Mouse (Mus musculus): ENCODE results near the gene Olfr112. TPM values are rescaled to one million over a fixed set of nuclear protein-coding genes. Genes with fewer than 3 reads are reported as not detected.
"Not testable (repeated sequence)": the region's sequence is repeated elsewhere in the genome, so short reads cannot be mapped to it uniquely, and the experiment has no call there.

The Olfr112 gene
- not detected in 2 replicates for polyA plus RNA-seq (2015; fragmentation: Nextera tagmentation; extraction: Ambion mirVana)

DNA sequence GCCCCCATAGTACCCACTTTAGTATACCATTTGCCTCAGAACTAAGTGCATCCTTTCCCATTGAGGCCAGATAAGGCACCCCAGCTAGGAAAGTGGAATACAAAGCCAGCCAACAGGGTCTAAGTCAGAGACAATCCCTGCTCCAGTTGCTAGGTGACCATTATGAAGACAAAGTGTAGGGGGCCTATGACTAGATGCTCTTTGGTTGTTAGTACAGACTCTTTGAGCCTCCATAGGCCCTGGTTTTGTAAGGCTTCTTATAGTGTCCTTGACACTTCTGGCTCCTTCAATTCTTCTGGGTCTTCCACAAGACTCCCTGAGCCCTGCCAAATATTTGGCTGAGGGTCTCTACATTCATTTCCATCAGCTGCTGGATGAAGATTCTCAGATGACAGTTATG lies at the start of gene Olfr112:
TSS of gene Olfr112 (minus strand) at position 101 of the 400 bp plus-strand sequence.
- Histone ChIP-seq H3K4me1 (replicated peaks; ENCODE audit: control insufficient read depth, insufficient read depth, low read length) (no peaks in the 10 kb centered on the region), H3K4me2 (ENCODE audit: low read length) (no peak within 1 kb of the TSS), H3K36me3 (ENCODE audit: control insufficient read depth, insufficient read depth) (no peaks in the 10 kb centered on the region), H3K9ac (replicated peaks; ENCODE audit: low read depth, low read length) (no peak within 1 kb of the TSS), H3K9me3 (ENCODE audit: control insufficient read depth, low read length) (no peaks in the 10 kb centered on the region), H3K4me3 (replicated peaks; ENCODE audit: low read length) (no peak within 1 kb of the TSS), H3K27ac (ENCODE audit: low read length) (no peak within 1 kb of the TSS), H3K27me3 (replicated peaks; ENCODE audit: control insufficient read depth, insufficient read depth, low read length) (no peaks in the 10 kb centered on the region)
- no peak for ATAC-seq

DNA sequence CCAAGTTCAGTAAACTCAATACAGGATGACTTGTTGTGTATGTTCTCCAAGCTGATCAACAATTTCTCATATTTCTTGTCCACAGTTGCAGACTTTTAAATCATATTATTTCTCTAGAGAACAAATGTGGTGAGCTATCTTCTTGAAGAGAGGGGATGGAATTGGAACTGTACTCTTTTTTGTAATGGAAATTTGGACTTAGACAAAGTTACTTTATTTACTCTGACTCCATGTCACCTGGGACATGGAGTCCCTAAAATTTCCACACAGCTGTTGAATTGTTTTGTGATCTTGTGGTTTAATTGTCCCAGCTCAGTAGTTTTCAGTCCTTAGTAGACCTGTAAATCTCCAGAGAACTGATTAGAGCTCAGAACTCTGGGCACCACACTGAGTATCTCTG lies 23.4 kb upstream of the Olfr112 start, which contains the start of gene Olfr114:
TSS of gene Olfr114 (minus strand) at position 101 of the 400 bp plus-strand sequence.
- no peak within 1 kb of the TSS for H3K27ac ChIP-seq (ENCODE audit: low read length)

DNA sequence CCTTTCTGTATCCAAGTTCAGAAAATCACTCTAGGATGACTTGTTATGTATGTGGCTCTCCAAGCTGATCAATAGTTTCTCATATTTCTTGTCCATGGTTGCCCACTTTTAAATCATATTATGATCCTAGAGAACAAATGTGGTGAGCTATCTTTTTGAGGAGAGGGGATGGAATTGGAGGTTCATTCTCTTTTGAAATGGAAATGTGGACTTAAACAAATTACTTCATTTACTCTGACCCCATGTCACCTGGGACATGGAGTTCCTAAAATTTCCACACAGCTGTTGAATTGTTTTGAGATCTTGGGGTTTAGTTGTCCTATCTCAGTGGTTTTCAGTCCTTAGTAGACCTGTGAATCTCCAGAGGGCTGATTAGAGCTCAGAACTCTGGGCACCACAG lies 8.3 kb upstream of the Olfr112 start, which contains the start of gene Olfr113:
TSS of gene Olfr113 (minus strand) at position 101 of the 400 bp plus-strand sequence.
- Histone ChIP-seq H3K9ac (replicated peaks; ENCODE audit: low read depth, low read length) (no peak within 1 kb of the TSS), H3K4me2 (ENCODE audit: low read length) (no peak within 1 kb of the TSS)
- ATAC-seq = no peak

More for the DNA sequence above, 23.4 kb upstream of the Olfr112 start, which contains the start of gene Olfr114:
- Histone ChIP-seq H3K27me3 (replicated peaks; ENCODE audit: control insufficient read depth, insufficient read depth, low read length) (no peaks in the 10 kb centered on the region), H3K36me3 (ENCODE audit: control insufficient read depth, insufficient read depth) (no peaks in the 10 kb centered on the region), H3K4me3 (replicated peaks; ENCODE audit: low read length) (no peak within 1 kb of the TSS), H3K4me2 (ENCODE audit: low read length) (no peak within 1 kb of the TSS), H3K4me1 (replicated peaks; ENCODE audit: control insufficient read depth, insufficient read depth, low read length) (no peaks in the 10 kb centered on the region), H3K9ac (replicated peaks; ENCODE audit: low read depth, low read length) (no peak within 1 kb of the TSS), H3K9me3 (ENCODE audit: control insufficient read depth, low read length) (no peaks in the 10 kb centered on the region)
- ATAC-seq = no peak

DNA sequence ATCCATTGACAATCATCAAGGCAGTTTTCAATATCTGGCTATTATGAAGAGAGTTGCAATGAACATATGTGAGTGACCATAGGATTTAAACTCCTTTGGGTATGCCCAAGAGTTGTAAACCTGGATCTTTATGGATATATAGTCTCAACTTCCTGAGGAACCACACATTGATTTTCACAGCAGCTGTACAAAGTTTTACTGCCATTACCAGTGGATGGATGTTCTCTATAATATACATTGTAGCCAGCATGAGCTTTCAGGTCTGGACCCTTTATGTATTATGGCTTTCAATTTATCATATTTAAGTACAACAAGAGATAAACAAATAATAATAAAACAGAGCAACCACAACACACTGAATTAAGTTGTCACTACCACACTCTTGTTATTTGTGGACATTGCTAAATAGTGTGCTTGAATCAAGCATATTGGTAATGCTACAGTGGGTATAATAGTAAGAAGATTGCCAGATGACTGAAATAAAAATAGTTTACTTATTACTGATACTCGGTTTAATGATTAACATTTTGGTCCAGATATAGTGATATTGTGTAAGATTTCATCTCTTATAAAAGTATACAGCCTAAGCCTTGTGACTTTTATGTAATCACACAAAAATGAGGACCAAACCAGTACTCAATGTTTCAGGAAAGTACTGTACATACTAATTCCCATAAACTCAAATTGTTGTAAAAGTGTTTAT lies 10.2 kb downstream of the Olfr112 start:
- Histone ChIP-seq H3K36me3 (ENCODE audit: control insufficient read depth, insufficient read depth) (no peaks in the 10 kb centered on the region), H3K27ac (ENCODE audit: low read length) (no peak overlapping the region), H3K4me2 (ENCODE audit: low read length) (no peak overlapping the region), H3K9me3 (ENCODE audit: control insufficient read depth, low read length) (no peaks in the 10 kb centered on the region), H3K4me1 (replicated peaks; ENCODE audit: control insufficient read depth, insufficient read depth, low read length) (no peaks in the 10 kb centered on the region), H3K4me3 (replicated peaks; ENCODE audit: low read length) (no peak overlapping the region), H3K27me3 (replicated peaks; ENCODE audit: control insufficient read depth, insufficient read depth, low read length) (no peaks in the 10 kb centered on the region), H3K9ac (replicated peaks; ENCODE audit: low read depth, low read length) (no peak overlapping the region)
- no peak for ATAC-seq
- 56% methylated on average over 1 of the region's 1 CpGs for WGBS

More for the DNA sequence above, 8.3 kb upstream of the Olfr112 start, which contains the start of gene Olfr113:
- H3K36me3 ChIP-seq (ENCODE audit: control insufficient read depth, insufficient read depth) = no peaks in the 10 kb centered on the region
- no peak within 1 kb of the TSS for H3K27ac ChIP-seq (ENCODE audit: low read length)
- H3K27me3 ChIP-seq (replicated peaks; ENCODE audit: control insufficient read depth, insufficient read depth, low read length) = no peaks in the 10 kb centered on the region
- H3K4me3 ChIP-seq (replicated peaks; ENCODE audit: low read length) = no peak within 1 kb of the TSS
- H3K9me3 ChIP-seq (ENCODE audit: control insufficient read depth, low read length) = no peaks in the 10 kb centered on the region
- no peaks in the 10 kb centered on the region for H3K4me1 ChIP-seq (replicated peaks; ENCODE audit: control insufficient read depth, insufficient read depth, low read length)

DNA sequence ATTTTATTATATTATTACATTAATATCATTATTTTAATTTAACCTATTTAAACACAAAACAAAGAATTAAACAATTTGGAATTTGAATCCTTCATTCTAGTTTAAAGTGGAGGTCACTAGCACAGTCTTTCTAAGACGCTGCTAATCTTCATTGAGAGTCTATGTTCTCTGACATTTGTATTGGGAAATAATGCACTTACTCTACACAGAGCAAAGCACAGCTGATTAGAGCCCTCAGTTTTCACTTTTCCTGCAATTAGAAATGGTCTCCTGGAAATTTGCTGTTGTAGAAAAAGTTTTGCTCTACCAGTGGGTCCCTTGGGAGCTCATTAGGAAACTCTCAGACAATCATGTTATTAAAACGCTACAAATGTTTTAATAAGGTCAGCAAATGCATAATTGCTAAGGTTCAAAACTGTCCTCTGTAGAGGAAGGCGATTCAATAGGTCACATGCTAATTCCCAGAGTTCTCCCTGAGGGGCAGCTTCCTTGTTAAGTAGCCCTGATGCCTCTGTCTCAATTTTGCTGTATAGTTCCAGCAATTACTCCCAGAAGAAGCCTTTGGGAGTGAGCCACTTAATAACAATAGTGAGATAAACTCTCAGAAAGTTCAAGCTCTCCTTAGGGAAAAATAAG lies 25.3 kb downstream of the Olfr112 start:
- ATAC-seq = no peak

DNA sequence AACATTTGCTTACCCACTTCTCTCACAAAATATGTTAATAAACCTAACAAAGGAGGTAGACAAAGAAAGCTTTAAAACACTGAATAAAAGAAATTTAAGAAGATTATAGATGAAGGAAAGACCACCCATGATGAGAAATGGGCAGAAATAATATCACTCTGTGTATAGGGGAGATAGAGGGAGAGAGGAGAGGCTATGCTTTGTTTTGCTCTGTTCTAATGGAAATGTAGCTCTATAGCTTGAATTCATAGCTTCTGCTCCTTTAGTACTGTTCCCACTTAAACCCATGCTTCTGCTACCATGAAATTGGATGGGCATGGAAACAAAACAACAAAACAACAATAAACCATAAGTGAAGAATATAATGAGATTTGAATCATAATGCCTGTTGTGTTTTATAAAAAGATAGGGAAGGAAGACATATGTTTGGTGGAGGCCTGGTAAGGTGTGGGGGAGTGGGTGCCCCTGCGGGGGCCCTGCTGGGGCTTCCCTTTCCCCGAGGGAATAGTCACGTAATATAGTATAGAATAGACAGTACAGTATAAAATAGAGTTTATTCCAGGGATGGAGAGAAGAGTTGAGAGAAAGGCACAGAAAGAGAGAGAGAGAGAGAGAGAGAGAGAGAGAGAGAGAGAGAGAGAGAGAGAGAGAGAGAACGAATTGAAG lies 27.7 kb downstream of the Olfr112 start:
- 71% methylated on average over 4 of the region's 4 CpGs for WGBS
- ATAC-seq = no peak
- H3K4me1 ChIP-seq (replicated peaks; ENCODE audit: control insufficient read depth, insufficient read depth, low read length) = no peaks in the 10 kb centered on the region
- H3K27me3 ChIP-seq (replicated peaks; ENCODE audit: control insufficient read depth, insufficient read depth, low read length) = no peaks in the 10 kb centered on the region
- H3K27ac ChIP-seq (ENCODE audit: low read length) = no peak overlapping the region
- no peak overlapping the region for H3K9ac ChIP-seq (replicated peaks; ENCODE audit: low read depth, low read length)
- H3K36me3 ChIP-seq (ENCODE audit: control insufficient read depth, insufficient read depth) = no peaks in the 10 kb centered on the region
- H3K9me3 ChIP-seq (ENCODE audit: control insufficient read depth, low read length) = no peaks in the 10 kb centered on the region
- H3K4me2 ChIP-seq (ENCODE audit: low read length) = no peak overlapping the region
- no peak overlapping the region for H3K4me3 ChIP-seq (replicated peaks; ENCODE audit: low read length)

More for the DNA sequence above, 25.3 kb downstream of the Olfr112 start:
- Histone ChIP-seq H3K27me3 (replicated peaks; ENCODE audit: control insufficient read depth, insufficient read depth, low read length) (no peaks in the 10 kb centered on the region), H3K4me3 (replicated peaks; ENCODE audit: low read length) (no peak overlapping the region), H3K9me3 (ENCODE audit: control insufficient read depth, low read length) (no peaks in the 10 kb centered on the region), H3K27ac (ENCODE audit: low read length) (no peak overlapping the region), H3K4me2 (ENCODE audit: low read length) (no peak overlapping the region), H3K36me3 (ENCODE audit: control insufficient read depth, insufficient read depth) (no peaks in the 10 kb centered on the region), H3K4me1 (replicated peaks; ENCODE audit: control insufficient read depth, insufficient read depth, low read length) (no peaks in the 10 kb centered on the region), H3K9ac (replicated peaks; ENCODE audit: low read depth, low read length) (no peak overlapping the region)
- 37% methylated on average over 3 of the region's 3 CpGs for WGBS

DNA sequence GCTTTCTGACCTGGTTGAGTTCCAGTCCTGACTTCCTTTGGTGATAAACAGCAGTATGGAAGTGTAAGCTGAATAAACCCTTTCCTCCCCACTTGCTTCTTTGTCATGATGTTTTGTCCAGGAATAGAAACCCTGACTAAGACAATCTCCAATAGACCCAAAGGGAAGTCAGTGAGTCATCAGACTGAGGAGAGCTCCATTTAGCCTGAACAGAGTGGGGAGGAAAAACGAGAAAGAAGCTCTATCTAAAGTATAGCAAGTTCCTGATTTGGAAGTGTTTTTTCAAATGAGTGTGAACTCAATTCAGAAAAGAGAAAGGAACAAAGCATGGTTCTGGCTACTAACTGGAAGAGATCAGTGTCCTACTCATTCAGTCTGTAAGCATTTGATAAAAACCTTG lies 30.8 kb downstream of the Olfr112 start:
- H3K4me1 ChIP-seq (replicated peaks; ENCODE audit: control insufficient read depth, insufficient read depth, low read length); H3K9ac ChIP-seq (replicated peaks; ENCODE audit: low read depth, low read length); ATAC-seq; H3K4me2 ChIP-seq (ENCODE audit: low read length); H3K27me3 ChIP-seq (replicated peaks; ENCODE audit: control insufficient read depth, insufficient read depth, low read length); H3K27ac ChIP-seq (ENCODE audit: low read length); H3K36me3 ChIP-seq (ENCODE audit: control insufficient read depth, insufficient read depth); H3K4me3 ChIP-seq (replicated peaks; ENCODE audit: low read length); H3K9me3 ChIP-seq (ENCODE audit: control insufficient read depth, low read length): not testable (repeated sequence)
- 64% methylated on average over 1 of the region's 1 CpGs for WGBS

DNA sequence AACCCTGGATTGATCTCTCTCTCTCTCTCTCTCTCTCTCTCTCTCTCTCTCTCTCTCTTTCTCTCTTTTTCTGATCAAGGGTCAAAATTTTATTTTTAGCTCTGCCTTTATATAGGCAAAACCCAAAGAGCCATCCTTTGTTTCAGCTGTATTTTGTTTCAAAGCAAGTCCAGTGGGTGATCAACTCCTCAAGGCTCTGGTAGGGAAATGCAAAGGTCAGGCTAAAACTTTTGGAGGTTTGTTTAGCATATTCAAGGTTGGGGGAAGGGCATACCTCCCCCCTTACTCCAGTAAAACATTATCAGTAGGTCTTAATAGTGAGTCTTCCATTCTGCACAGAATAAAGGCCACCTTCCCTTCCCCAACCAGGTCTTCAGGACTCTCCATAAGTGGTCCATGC lies 34.1 kb downstream of the Olfr112 start:
- no peak overlapping the region for H3K4me3 ChIP-seq (replicated peaks; ENCODE audit: low read length)
- no peaks in the 10 kb centered on the region for H3K27me3 ChIP-seq (replicated peaks; ENCODE audit: control insufficient read depth, insufficient read depth, low read length)
- H3K27ac ChIP-seq (ENCODE audit: low read length) = no peak overlapping the region
- no peak overlapping the region for H3K4me2 ChIP-seq (ENCODE audit: low read length)
- no peak overlapping the region for H3K9ac ChIP-seq (replicated peaks; ENCODE audit: low read depth, low read length)
- ATAC-seq = no peak
- H3K9me3 ChIP-seq (ENCODE audit: control insufficient read depth, low read length) = no peaks in the 10 kb centered on the region
- H3K4me1 ChIP-seq (replicated peaks; ENCODE audit: control insufficient read depth, insufficient read depth, low read length) = no peaks in the 10 kb centered on the region
- no peaks in the 10 kb centered on the region for H3K36me3 ChIP-seq (ENCODE audit: control insufficient read depth, insufficient read depth)

DNA sequence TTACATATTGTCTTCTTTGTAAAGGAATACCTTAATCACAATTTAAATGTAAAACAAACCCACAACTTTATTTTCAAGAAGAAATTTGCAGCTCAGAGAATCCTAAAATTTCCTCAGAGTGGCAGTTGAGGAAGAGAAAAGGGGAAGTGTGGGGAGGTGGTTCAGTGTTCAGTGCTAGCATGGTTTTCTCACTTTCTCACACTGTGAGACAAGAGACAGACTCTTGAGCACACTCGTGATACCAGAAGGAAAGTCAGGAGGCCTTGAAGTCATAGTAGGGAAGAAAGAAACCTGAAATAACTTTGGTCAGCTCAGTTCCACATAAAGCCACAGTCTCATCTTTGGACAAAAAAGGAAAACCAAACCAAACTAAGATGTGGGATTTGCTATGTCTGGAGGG lies 43.8 kb downstream of the Olfr112 start:
- 83% methylated on average over 1 of the region's 1 CpGs for WGBS
- not testable (repeated sequence) for H3K4me3 ChIP-seq (replicated peaks; ENCODE audit: low read length); H3K9me3 ChIP-seq (ENCODE audit: control insufficient read depth, low read length); H3K4me2 ChIP-seq (ENCODE audit: low read length); H3K4me1 ChIP-seq (replicated peaks; ENCODE audit: control insufficient read depth, insufficient read depth, low read length); H3K36me3 ChIP-seq (ENCODE audit: control insufficient read depth, insufficient read depth); H3K27me3 ChIP-seq (replicated peaks; ENCODE audit: control insufficient read depth, insufficient read depth, low read length); H3K27ac ChIP-seq (ENCODE audit: low read length); ATAC-seq; H3K9ac ChIP-seq (replicated peaks; ENCODE audit: low read depth, low read length)
